Mouse (Mus musculus): ENCODE data around the gene Rnf144b.

DNA sequence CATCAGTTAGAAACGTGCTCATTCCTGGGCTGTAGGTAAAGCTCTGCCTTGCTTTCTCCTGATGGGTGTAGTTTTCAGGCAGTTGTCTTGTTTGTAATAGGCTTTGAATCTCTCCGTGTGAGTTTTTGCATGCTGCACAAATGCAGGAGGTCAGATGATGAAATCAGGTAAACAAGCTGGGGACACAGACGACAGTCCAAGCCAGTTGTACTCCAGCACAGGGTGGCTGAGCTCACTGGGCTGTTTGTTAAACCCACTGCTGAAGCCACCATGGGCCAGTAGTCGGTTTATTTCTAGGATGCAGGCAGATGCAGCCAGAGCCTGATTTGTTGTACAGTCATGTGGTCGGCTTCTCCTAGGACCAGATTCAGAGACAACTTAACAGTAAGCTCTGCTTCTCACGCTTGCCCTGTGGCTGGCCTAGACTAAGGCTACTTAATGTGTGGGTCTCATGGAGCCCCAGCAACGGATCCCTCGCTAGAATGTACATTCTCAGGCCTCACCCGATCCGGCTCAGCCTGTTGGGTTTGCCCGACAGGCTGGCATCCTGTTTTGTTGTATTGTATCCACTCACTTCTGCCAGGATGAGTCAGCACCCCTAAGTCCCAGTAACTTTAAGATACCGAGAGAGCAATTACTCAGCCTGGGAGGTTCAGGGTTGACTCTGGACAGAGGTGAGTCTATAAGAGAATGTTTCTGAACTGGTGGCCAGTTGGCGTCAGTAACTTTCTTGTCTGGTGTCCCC lies 48.5 kb downstream of the Rnf144b start:
- TF ChIP-seq CTCF (IDR thresholded peaks at IDR 0.05; ENCODE audit: extremely low read depth, insufficient read length, insufficient replicate concordance, low read depth, low read length) (no peak), POLR2A (IDR thresholded peaks at IDR 0.05; ENCODE audit: low read depth, low read length) (no peak)
